Mouse (Mus musculus) limb, embryonic 13.5 days (tissue): Measurements from ENCODE around the gene Olfr145. TPM values are rescaled to one million over a fixed set of nuclear protein-coding genes. Genes with fewer than 3 reads are reported as not detected.

Experiments
- ATAC-seq: fragments of 200-750 bp; cut with Nextera tagmentation; 2 replicates; pipeline ENCODE4 v1.8.0; 2017; ENCODE audit warnings: low read depth, moderate number of reproducible peaks, moderate TSS enrichment; ENCODE audit not compliant: low FRiP score
- H3K27ac ChIP-seq: fragments of 300-500 bp; sonication (generic); 2 replicates; pipeline ENCODE4 v1.5.1; 2015; ENCODE audit warnings: inconsistent platforms, mild to moderate bottlenecking, moderate library complexity
- H3K27me3 ChIP-seq: fragments of 300-500 bp; sonication (generic); 2 replicates; pipeline ENCODE4 v1.6.1; 2015; ENCODE audit warnings: mild to moderate bottlenecking, inconsistent platforms
- H3K36me3 ChIP-seq: fragments of 300-500 bp; sonication (generic); 2 replicates; pipeline ENCODE4 v1.6.1; 2015; ENCODE audit warnings: inconsistent platforms, mild to moderate bottlenecking, moderate library complexity
- H3K4me1 ChIP-seq: fragments of 300-500 bp; sonication (generic); 2 replicates; pipeline ENCODE4 v1.6.1; 2015; ENCODE audit warnings: inconsistent platforms
- H3K4me2 ChIP-seq: fragments of 300-500 bp; sonication (generic); replicated peaks from 2 replicates; pipeline ENCODE4 v1.6.1; 2015; ENCODE audit warnings: inconsistent platforms, mild to moderate bottlenecking, moderate library complexity
- H3K4me3 ChIP-seq: fragments of 300-500 bp; sonication (generic); 2 replicates; pipeline ENCODE4 v1.5.1; 2015; ENCODE audit warnings: moderate library complexity, mild to moderate bottlenecking, inconsistent platforms
- H3K9ac ChIP-seq: fragments of 300-500 bp; sonication (generic); 2 replicates; pipeline ENCODE4 v1.6.1; 2015; ENCODE audit warnings: mild to moderate bottlenecking, inconsistent platforms
- H3K9me3 ChIP-seq: fragments of 300-500 bp; sonication (generic); 2 replicates; pipeline ENCODE4 v1.6.1; 2016; ENCODE audit warnings: inconsistent platforms
- WGBS: fragments of 180-500 bp; shearing (Covaris S2); methylation state at CpG from one replicate; pipeline ENCODE4 v1.1.7; 2015; 5-methylcytosine and 5-hydroxymethylcytosine counted together
- polyA plus RNA-seq: library from polyadenylated mRNA; unstranded; fragments of >200 nt; fragmentation: Nextera tagmentation; extraction: Ambion mirVana; gene quantifications from 2 replicates; pipeline ENCODE4 v1.2.1, GENCODE M21; 2015

Olfr145 gene
- polyA plus RNA-seq, 1 experiment from 2014 or later, result not detected

DNA sequence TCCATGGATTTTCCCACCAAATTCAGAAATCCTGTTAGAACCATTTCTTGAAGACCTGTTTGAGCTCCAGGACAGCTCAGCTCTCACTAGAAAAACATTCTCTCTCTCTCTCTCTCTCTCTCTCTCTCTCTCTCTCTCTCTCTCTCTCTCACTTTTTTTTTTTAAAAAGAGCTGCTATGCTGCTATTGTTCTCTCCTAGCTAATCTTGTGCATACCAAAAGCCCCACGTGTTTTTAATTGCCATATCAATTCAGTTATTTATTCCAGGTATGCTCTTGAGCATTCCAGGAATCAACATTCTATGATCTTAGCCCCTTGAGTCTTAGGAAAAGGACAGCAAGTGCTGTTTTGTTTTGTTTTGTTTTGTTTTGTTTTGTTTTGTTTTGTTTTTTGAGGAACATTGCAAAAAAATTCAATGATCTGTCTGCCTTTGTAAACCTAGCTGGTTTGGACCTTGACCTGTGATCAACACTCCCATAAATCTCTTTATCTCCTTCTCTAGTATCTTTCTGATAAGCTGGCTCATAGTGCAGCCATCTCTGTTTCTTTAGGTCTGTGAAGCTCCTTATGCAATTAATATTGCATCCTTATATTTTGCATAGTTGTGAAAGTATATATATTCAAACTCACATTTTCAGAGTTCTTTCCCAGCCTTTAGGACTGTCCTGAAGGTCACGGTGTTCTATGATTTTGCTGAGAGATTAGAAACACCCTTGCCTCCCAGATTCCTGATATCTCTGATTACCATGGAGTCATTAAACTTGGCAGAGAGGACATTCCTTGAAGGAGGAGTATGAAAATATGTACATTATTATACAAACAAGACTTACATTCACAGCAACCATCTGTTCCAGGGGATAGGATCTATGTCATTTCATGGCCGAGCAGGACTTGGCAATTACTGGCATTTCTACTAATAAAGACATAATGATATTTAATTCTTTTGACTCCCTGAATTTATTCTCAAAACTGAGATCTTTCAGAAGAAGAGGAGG lies 29.8 kb downstream of the Olfr145 start:
- no peak overlapping the region for H3K27ac ChIP-seq
- ATAC-seq, result no peak
- no peak overlapping the region for H3K4me3 ChIP-seq
- no peak overlapping the region for H3K4me2 ChIP-seq
- no peaks in the 10 kb centered on the region for H3K36me3 ChIP-seq
- H3K9me3 ChIP-seq, result no peaks in the 10 kb centered on the region
- no peaks in the 10 kb centered on the region for H3K27me3 ChIP-seq
- 69% methylated on average over 3 of the region's 3 CpGs for WGBS
- no peaks in the 10 kb centered on the region for H3K4me1 ChIP-seq
- no peak overlapping the region for H3K9ac ChIP-seq

GRCm38 (mm10) chr9:37932519-37932918 lies 36.0 kb downstream of the Olfr145 start:
- Histone ChIP-seq H3K4me1 (no peaks in the 10 kb centered on the region), H3K9ac (no peak overlapping the region), H3K27me3 (no peaks in the 10 kb centered on the region), H3K4me3 (no peak overlapping the region), H3K9me3 (no peaks in the 10 kb centered on the region), H3K36me3 (no peaks in the 10 kb centered on the region), H3K27ac (no peak overlapping the region), H3K4me2 (no peak overlapping the region)
- peak; percentile 77; the same call in 1 of the 2 replicates for ATAC-seq
- 8% methylated on average over 11 of the region's 11 CpGs for WGBS

- Histone ChIP-seq H3K9ac (no peak overlapping the region), H3K9me3 (no peaks in the 10 kb centered on the region), H3K4me1 (no peaks in the 10 kb centered on the region), H3K36me3 (no peaks in the 10 kb centered on the region), H3K27ac (no peak overlapping the region), H3K4me2 (no peak overlapping the region), H3K27me3 (no peaks in the 10 kb centered on the region), H3K4me3 (no peak overlapping the region)
- no peak for ATAC-seq
Observed at GRCm38 (mm10) chr9:37934146-37934545, 37.6 kb downstream of the Olfr145 start.

GRCm38 (mm10) chr9:37941167-37941566 lies 44.6 kb downstream of the Olfr145 start:
- no peak overlapping the region for H3K4me3 ChIP-seq
- no peak for ATAC-seq

More at GRCm38 (mm10) chr9:37941167-37941566, 44.6 kb downstream of the Olfr145 start:
- no peak overlapping the region for H3K9ac ChIP-seq
- H3K36me3 ChIP-seq, result no peaks in the 10 kb centered on the region
- H3K4me2 ChIP-seq, result no peak overlapping the region
- no peak overlapping the region for H3K27ac ChIP-seq
- H3K4me1 ChIP-seq, result no peaks in the 10 kb centered on the region
- 87% methylated on average over 2 of the region's 2 CpGs for WGBS
- H3K27me3 ChIP-seq, result no peaks in the 10 kb centered on the region
- H3K9me3 ChIP-seq, result no peaks in the 10 kb centered on the region

Other genes with a start within 250 kb of the Olfr145 start
- gene Tbrg1, start 239.4 kb upstream of the Olfr145 start, polyA plus RNA-seq, result 186 and 190 TPM in 2 replicates
- gene Panx3, start 227.5 kb upstream of the Olfr145 start, polyA plus RNA-seq, result 9.0 and 17.4 TPM in 2 replicates
- gene Olfr160, start 180.5 kb upstream of the Olfr145 start, polyA plus RNA-seq, result not detected in 2 replicates
- gene Olfr874, start 151.6 kb upstream of the Olfr145 start, polyA plus RNA-seq, result 0.15 TPM in 1 of 2 replicates, not detected in the other
- not detected in 2 replicates for gene Olfr875, start 124.9 kb upstream of the Olfr145 start, polyA plus RNA-seq
- not detected in 2 replicates for gene Olfr876, start 93.7 kb upstream of the Olfr145 start, polyA plus RNA-seq
- not detected in 2 replicates for gene Olfr877, start 42.5 kb upstream of the Olfr145 start, polyA plus RNA-seq
- gene Olfr878, start 21.1 kb downstream of the Olfr145 start, polyA plus RNA-seq, result not detected in 2 replicates
- gene Olfr881, start 95.1 kb downstream of the Olfr145 start, polyA plus RNA-seq, result not detected in 2 replicates
- not detected in 2 replicates for gene Olfr883, start 129.1 kb downstream of the Olfr145 start, polyA plus RNA-seq
- gene Olfr884, start 149.8 kb downstream of the Olfr145 start, polyA plus RNA-seq, result not detected in 2 replicates
- not detected in 2 replicates for gene Olfr885, start 164.6 kb downstream of the Olfr145 start, polyA plus RNA-seq
- gene Olfr887, start 187.3 kb downstream of the Olfr145 start, polyA plus RNA-seq, result not detected in 2 replicates
- not detected in 2 replicates for gene Olfr888, start 211.4 kb downstream of the Olfr145 start, polyA plus RNA-seq
- gene Olfr889, start 218.5 kb downstream of the Olfr145 start, polyA plus RNA-seq, result 0.04 and 0.06 TPM in 2 replicates
- gene Olfr890, start 245.8 kb downstream of the Olfr145 start, polyA plus RNA-seq, result not detected in 2 replicates